Mouse (Mus musculus) adrenal gland, adult 18-20 months (tissue): Measurements from ENCODE around the gene Olfr51. TPM values are rescaled to one million over a fixed set of nuclear protein-coding genes. Genes with fewer than 3 reads are reported as not detected.
"Not testable (repeated sequence)": the region's sequence is repeated elsewhere in the genome, so short reads cannot be mapped to it uniquely, and the experiment has no call there.

Source experiments
- DNase-seq, 2 experiments: peaks; one replicate each; pipeline ENCODE4 v3.0.0; 2021 to 2022; ENCODE audit warnings: low spot score in 2 of 2
- long read RNA-seq, 2 experiments: library from polyadenylated mRNA; stranded (forward); transcript quantifications; one replicate each; pipeline ENCODE4 v2.0.0; 2021
- total RNA-seq, 2 experiments: library from RNA; stranded (reverse); gene quantifications; 1 replicate in 1 of 2; 2 replicates in 1 of 2; pipeline ENCODE4 v1.2.3; 2021

Gene Olfr51
- total RNA-seq, result not detected
- long read RNA-seq, experiment 1, result 0 reads
- long read RNA-seq, experiment 2, result 0 reads

- DNase-seq, result no peak
These were observed at the start of gene Olfr51 for GRCm38 (mm10) chr11:51003296-51003695. Gene Olfr51 (plus strand): TSS chr11:51003596.

- no peak for DNase-seq
These were observed 49.7 kb upstream of the Olfr51 start, which contains the start of gene Prop1 for GRCm38 (mm10) chr11:50953665-50954064. Gene Prop1 (minus strand): TSS chr11:50953765.

GRCm38 (mm10) chr11:50964886-50965285 is 38.5 kb upstream of the Olfr51 start:
- DNase-seq, result no peak

GRCm38 (mm10) chr11:50966230-50966629 is 37.2 kb upstream of the Olfr51 start, which contains the start of gene Olfr1378:
Gene Olfr1378 (plus strand): TSS chr11:50966530.
- no peak for DNase-seq

GRCm38 (mm10) chr11:50977216-50977615 is 26.2 kb upstream of the Olfr51 start:
- DNase-seq, result peak; percentile 48 to 50

GRCm38 (mm10) chr11:50981667-50982066 is 21.7 kb upstream of the Olfr51 start, which contains the start of gene Olfr1377:
Gene Olfr1377 (plus strand): TSS chr11:50981967.
- DNase-seq, result no peak

GRCm38 (mm10) chr11:51011821-51012220 is 8.4 kb downstream of the Olfr51 start:
- DNase-seq, result peak; percentile 73 to 87

- DNase-seq, result no peak
These were observed 10.5 kb downstream of the Olfr51 start, which contains the start of gene Olfr54 for GRCm38 (mm10) chr11:51013936-51014335. Gene Olfr54 (plus strand): TSS chr11:51014236.

- no peak for DNase-seq
These were observed 12.9 kb downstream of the Olfr51 start for GRCm38 (mm10) chr11:51016341-51016740.

GRCm38 (mm10) chr11:51026811-51027210 is 23.4 kb downstream of the Olfr51 start:
- not testable (repeated sequence) for DNase-seq

- not testable (repeated sequence) for DNase-seq
These were observed 26.0 kb downstream of the Olfr51 start for GRCm38 (mm10) chr11:51029381-51029780.

GRCm38 (mm10) chr11:51030225-51030624 is 26.8 kb downstream of the Olfr51 start:
- DNase-seq, result no peak

- peak in 1 of 2 experiments; percentile 28 for DNase-seq
These were observed 29.5 kb downstream of the Olfr51 start for GRCm38 (mm10) chr11:51032851-51033250.

- DNase-seq, result not testable (repeated sequence)
These were observed 30.7 kb downstream of the Olfr51 start for GRCm38 (mm10) chr11:51034141-51034540.

- DNase-seq, result peak; percentile 55 to 61
These were observed 32.6 kb downstream of the Olfr51 start for GRCm38 (mm10) chr11:51035951-51036350.

- not testable (repeated sequence) for DNase-seq
These were observed 41.4 kb downstream of the Olfr51 start for GRCm38 (mm10) chr11:51044776-51045175.

GRCm38 (mm10) chr11:51047809-51048208 is 44.4 kb downstream of the Olfr51 start, which contains the start of gene Olfr1375:
Gene Olfr1375 (plus strand): TSS chr11:51048109.
- DNase-seq, result not testable (repeated sequence)

GRCm38 (mm10) chr11:51051678-51052077 is 48.3 kb downstream of the Olfr51 start:
- DNase-seq, result no peak

- no peak for DNase-seq
These were observed 49.8 kb downstream of the Olfr51 start for GRCm38 (mm10) chr11:51053230-51053629.

GRCm38 (mm10) chr11:51059151-51059571 is 55.8 kb downstream of the Olfr51 start, which contains the start of gene Zfp354a:
Gene Zfp354a (plus strand): TSS chr11:51059257.
- DNase-seq, result peak; percentile 66
